Mouse (Mus musculus) neural tube, embryonic 13.5 days (tissue): ENCODE results near the gene Cbr1. TPM values are rescaled to one million over a fixed set of nuclear protein-coding genes. Genes with fewer than 3 reads are reported as not detected.

Experiments used
- ATAC-seq: fragments of 200-750 bp; cut with Nextera tagmentation; 2 replicates; pipeline ENCODE4 v1.8.0; 2017; ENCODE audit warnings: low read depth, mild to moderate bottlenecking, moderate TSS enrichment, moderate library complexity
- H3K27ac ChIP-seq: fragments of 300-500 bp; sonication (generic); replicated peaks from 2 replicates; pipeline ENCODE4 v1.5.1; 2015; ENCODE audit warnings: moderate library complexity, mild to moderate bottlenecking, inconsistent platforms
- H3K27me3 ChIP-seq: fragments of 300-500 bp; sonication (generic); 2 replicates; pipeline ENCODE4 v1.6.1; 2015; ENCODE audit warnings: mild to moderate bottlenecking, inconsistent platforms
- H3K36me3 ChIP-seq: fragments of 300-500 bp; sonication (generic); 2 replicates; pipeline ENCODE4 v1.6.1; 2015; ENCODE audit warnings: mild to moderate bottlenecking, inconsistent platforms
- H3K4me1 ChIP-seq: fragments of 300-500 bp; sonication (generic); replicated peaks from 2 replicates; pipeline ENCODE4 v1.6.1; 2015; ENCODE audit warnings: inconsistent platforms
- H3K4me2 ChIP-seq: fragments of 300-500 bp; sonication (generic); 2 replicates; pipeline ENCODE4 v1.6.1; 2015; ENCODE audit warnings: inconsistent platforms, mild to moderate bottlenecking, moderate library complexity
- H3K4me3 ChIP-seq: fragments of 300-500 bp; sonication (generic); 2 replicates; pipeline ENCODE4 v1.5.1; 2015; ENCODE audit warnings: mild to moderate bottlenecking, inconsistent platforms
- H3K9ac ChIP-seq: fragments of 300-500 bp; sonication (generic); 2 replicates; pipeline ENCODE4 v1.6.1; 2015; ENCODE audit warnings: moderate library complexity, mild to moderate bottlenecking, inconsistent platforms
- H3K9me3 ChIP-seq: fragments of 300-500 bp; sonication (generic); 2 replicates; pipeline ENCODE4 v1.6.1; 2016; ENCODE audit warnings: inconsistent platforms
- WGBS: fragments of 180-500 bp; shearing (Covaris S2); methylation state at CpG from one replicate; pipeline ENCODE4 v1.1.7; 2015; 5-methylcytosine and 5-hydroxymethylcytosine counted together
- polyA plus RNA-seq: library from polyadenylated mRNA; unstranded; fragments of >200 nt; fragmentation: Nextera tagmentation; extraction: Ambion mirVana; gene quantifications from 2 replicates; pipeline ENCODE4 v1.2.1, GENCODE M21; 2015

Gene Cbr1
- 151 and 158 TPM in 2 replicates for polyA plus RNA-seq

DNA sequence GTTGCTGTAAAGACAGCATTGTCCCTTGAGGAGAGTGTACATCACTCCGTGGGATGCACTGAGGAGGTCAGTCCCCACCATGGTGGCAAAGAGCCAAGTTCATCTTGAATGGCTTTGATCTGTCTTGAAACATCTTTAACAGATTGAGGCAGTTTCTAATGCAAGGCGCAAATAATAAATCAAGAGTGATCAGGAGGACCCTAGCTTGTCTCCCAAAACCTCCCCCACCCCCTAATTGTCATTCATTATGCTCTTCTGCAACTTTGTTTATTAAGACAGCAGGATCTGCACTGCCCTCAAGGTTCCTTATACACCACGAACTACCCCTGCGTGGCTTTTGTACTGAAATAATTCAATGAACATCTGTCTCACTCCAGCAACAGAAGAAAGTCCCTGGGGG is at the start of gene Cbr1:
Gene Cbr1, plus strand, starts transcription at position 301 of the 400 bp plus-strand sequence.
- no peaks in the 10 kb centered on the region for H3K9me3 ChIP-seq
- H3K27ac ChIP-seq: peak within 1 kb of the TSS; percentile 94
- no peaks in the 10 kb centered on the region for H3K27me3 ChIP-seq
- peak within 1 kb of the TSS; percentile 62 for H3K4me3 ChIP-seq
- H3K4me2 ChIP-seq: peak within 1 kb of the TSS; percentile 88
- H3K9ac ChIP-seq: peak within 1 kb of the TSS; percentile 81
- peaks cover 37% of the 10 kb centered on the region for H3K4me1 ChIP-seq
- 49% methylated on average over 4 of the region's 4 CpGs for WGBS
- ATAC-seq: no peak
- peaks cover 18% of the 10 kb centered on the region for H3K36me3 ChIP-seq

DNA sequence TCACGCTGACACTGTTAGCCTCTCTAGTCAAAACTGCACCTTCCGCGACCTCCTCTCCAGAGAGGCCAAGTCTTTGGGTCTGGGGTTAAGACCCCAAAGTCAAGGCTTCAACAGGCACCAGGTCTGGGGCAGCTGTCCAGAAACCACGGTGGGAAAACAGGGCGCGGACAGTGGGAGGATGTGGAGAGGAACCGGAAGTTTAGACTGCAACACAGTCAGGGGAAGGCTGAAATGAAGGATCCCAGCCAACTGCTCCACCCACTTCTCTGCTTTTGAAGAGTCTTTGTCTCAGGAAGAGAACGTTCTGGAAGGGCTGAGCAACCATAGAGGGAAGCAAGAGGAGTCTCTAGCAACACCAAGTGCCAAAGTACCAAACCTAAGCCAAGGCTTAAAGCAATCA is 48.0 kb upstream of the Cbr1 start:
- Histone ChIP-seq H3K4me3 (no peak overlapping the region), H3K36me3 (no peaks in the 10 kb centered on the region), H3K9me3 (no peaks in the 10 kb centered on the region), H3K27ac (no peak overlapping the region), H3K27me3 (peaks cover 6% of the 10 kb centered on the region), H3K4me1 (no peaks in the 10 kb centered on the region), H3K4me2 (no peak overlapping the region), H3K9ac (no peak overlapping the region)
- no peak for ATAC-seq
- WGBS: 71% methylated on average over 8 of the region's 8 CpGs

DNA sequence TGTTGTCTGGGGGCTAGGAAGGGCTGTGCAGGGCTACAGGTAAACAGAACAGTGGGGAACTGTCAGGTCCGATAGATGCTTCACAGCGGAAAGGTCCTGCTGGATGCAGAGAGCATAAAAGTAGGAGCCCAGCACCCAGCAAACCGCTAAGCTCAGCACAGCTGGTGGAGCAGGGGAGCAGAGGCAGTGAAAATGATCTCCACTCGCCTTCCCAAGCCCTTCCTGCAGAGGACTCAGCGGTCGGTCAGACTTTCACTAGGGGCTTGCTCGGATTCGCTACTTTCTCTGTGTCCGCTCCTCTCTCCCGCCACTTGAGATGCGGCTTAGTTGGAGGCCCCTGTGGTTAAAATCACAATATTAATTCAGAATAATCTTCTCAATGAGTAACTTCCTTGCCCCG is 47.2 kb upstream of the Cbr1 start:
- H3K27me3 ChIP-seq: peaks cover 6% of the 10 kb centered on the region
- ATAC-seq: no peak
- H3K36me3 ChIP-seq: no peaks in the 10 kb centered on the region
- no peak overlapping the region for H3K4me3 ChIP-seq
- no peaks in the 10 kb centered on the region for H3K9me3 ChIP-seq
- no peak overlapping the region for H3K9ac ChIP-seq
- no peak overlapping the region for H3K27ac ChIP-seq
- no peak overlapping the region for H3K4me2 ChIP-seq
- 11% methylated on average over 12 of the region's 12 CpGs for WGBS
- H3K4me1 ChIP-seq: no peaks in the 10 kb centered on the region

DNA sequence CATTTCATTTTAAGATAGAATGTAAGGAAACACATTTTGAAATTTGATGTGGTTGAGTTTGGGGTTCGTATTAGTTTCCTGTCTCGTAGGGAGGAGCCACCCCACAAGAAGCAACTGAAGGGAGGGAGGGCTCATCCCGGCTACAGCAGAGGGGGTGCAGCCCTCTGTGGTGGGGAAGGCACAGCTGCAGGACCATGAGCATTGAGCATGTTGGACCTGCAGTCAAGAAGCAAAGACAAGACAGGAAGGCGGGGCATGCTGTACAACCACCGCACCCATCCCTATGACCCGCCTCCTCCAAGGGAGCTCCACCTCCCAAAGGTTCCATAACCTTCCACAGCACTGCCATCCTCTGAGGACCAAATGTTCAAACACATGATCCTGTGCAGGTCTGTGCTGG is 33.3 kb upstream of the Cbr1 start:
- H3K9me3 ChIP-seq: no peaks in the 10 kb centered on the region
- no peak for ATAC-seq
- no peak overlapping the region for H3K27ac ChIP-seq
- H3K27me3 ChIP-seq: no peaks in the 10 kb centered on the region
- H3K36me3 ChIP-seq: no peaks in the 10 kb centered on the region
- H3K4me3 ChIP-seq: no peak overlapping the region
- no peak overlapping the region for H3K9ac ChIP-seq
- WGBS: 94% methylated on average over 6 of the region's 6 CpGs
- no peak overlapping the region for H3K4me2 ChIP-seq
- no peaks in the 10 kb centered on the region for H3K4me1 ChIP-seq

DNA sequence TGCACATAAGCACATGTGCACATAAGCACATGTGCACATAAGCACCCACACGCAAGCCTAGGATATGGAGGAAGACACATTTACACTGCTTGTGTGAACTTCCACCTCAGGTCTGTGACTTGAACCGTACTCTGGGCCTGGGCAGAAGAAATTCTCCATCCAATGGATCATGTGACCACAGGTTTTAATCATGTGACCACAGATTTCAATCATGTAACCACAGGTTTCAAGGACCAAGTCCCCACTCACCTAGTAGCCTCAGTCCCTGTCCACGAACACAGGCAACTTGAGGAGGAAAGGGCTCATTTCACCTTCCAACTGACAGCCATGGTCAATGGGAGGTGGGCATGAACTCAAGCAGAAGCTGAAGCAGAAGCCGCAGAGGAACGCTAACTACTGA is 32.2 kb upstream of the Cbr1 start:
- no peaks in the 10 kb centered on the region for H3K4me1 ChIP-seq
- ATAC-seq: no peak
- H3K9ac ChIP-seq: no peak overlapping the region
- H3K9me3 ChIP-seq: no peaks in the 10 kb centered on the region
- no peaks in the 10 kb centered on the region for H3K27me3 ChIP-seq
- WGBS: 95% methylated on average over 5 of the region's 5 CpGs
- H3K4me2 ChIP-seq: no peak overlapping the region
- no peak overlapping the region for H3K4me3 ChIP-seq
- no peak overlapping the region for H3K27ac ChIP-seq
- H3K36me3 ChIP-seq: no peaks in the 10 kb centered on the region

DNA sequence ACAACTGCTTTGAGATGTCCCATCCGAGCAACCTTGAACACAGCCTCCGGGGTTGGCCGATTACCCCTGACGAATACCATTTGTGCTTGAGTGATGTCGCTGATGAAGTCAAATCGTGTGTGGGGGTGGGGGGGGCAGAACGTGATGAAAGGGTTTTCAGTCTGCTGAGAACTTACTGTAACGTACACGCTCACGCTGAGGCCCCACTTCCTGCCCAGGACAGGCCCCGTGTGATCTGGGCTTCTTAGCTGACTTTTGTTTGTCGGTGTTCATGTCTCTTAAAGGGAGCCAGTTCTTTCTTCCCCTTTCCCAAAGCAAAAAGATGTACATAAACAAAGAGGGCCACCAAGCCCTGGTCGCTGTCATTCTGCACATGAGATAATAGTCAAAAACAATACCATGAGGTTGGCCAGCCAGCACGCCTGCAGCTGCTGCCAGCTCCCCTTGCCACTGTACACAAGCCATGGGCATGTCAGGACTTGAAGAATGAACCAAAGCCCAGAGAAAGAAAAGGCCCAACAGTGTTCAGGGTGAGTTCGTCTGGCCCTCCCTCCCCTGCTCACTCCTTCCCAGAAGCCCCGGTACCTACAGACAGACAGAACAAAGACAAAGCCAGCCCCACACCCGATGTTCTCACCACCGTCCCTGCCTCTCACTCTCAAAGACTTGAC is 31.0 kb upstream of the Cbr1 start:
- Histone ChIP-seq H3K9ac (no peak overlapping the region), H3K9me3 (no peaks in the 10 kb centered on the region), H3K27ac (no peak overlapping the region), H3K36me3 (no peaks in the 10 kb centered on the region), H3K4me1 (no peaks in the 10 kb centered on the region), H3K27me3 (no peaks in the 10 kb centered on the region), H3K4me2 (no peak overlapping the region), H3K4me3 (no peak overlapping the region)
- 0 out of 2 replicates have a peak, but pooled peaks have one; percentile 3 for ATAC-seq
- 60% methylated on average over 18 of the region's 18 CpGs for WGBS

DNA sequence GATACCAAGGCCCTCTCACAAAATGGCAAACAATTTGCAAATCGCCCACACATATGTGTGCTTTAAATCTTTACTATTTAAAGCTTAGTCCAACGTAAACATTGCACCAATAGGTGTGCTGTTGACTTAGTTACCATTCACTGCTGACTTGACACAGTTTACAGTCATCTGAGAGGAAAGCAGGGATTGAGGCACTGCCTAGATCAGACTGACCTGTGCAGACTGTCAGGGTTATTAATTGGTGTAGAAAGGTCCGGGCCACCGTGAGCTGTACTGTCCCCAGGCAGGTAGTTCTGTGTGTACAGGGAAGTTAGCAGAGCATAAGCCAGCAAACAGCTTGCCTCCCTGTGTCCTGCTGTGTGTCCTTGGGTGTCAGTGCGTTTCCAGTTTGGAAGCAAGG is 30.1 kb upstream of the Cbr1 start:
- ATAC-seq: no peak
- Histone ChIP-seq H3K4me1 (no peaks in the 10 kb centered on the region), H3K27me3 (no peaks in the 10 kb centered on the region), H3K9me3 (no peaks in the 10 kb centered on the region), H3K4me2 (no peak overlapping the region), H3K36me3 (no peaks in the 10 kb centered on the region), H3K9ac (no peak overlapping the region), H3K27ac (no peak overlapping the region), H3K4me3 (no peak overlapping the region)
- 78% methylated on average over 5 of the region's 5 CpGs for WGBS

DNA sequence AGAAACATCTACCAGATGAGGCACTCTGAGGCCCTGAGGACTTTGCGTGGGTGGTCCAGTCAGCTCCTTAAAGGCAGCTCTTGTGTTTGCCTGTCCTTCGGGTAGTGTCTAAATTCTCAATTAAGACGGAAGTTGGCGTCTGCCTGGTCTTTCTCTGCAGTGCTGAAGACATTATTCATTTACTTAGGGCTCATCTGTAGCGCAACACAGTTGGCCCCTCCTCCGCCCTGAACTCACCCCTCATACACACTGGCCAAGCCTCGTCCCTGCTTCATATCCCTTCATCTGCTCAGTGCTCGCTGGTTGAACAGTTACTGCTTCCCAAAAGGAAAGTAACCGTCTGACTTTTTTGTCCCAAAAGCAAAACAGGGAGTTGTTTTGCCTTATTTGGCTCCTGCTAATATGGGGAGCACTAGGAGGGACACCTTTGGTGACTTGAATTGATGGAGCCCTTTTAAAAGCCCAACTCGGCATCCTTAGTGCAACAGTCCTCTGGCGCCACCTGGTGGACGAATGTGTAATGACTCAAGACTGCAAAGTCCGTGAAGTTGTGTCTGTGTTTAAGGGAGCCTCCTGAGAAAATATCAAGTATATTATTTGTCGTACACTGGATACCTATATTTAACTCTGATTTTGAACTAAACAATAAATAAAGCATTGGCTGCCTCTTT is 29.1 kb upstream of the Cbr1 start:
- peak; percentile 53; the same call in 1 of the 2 replicates for ATAC-seq
- 34% methylated on average over 14 of the region's 14 CpGs for WGBS
- H3K4me2 ChIP-seq: no peak overlapping the region

DNA sequence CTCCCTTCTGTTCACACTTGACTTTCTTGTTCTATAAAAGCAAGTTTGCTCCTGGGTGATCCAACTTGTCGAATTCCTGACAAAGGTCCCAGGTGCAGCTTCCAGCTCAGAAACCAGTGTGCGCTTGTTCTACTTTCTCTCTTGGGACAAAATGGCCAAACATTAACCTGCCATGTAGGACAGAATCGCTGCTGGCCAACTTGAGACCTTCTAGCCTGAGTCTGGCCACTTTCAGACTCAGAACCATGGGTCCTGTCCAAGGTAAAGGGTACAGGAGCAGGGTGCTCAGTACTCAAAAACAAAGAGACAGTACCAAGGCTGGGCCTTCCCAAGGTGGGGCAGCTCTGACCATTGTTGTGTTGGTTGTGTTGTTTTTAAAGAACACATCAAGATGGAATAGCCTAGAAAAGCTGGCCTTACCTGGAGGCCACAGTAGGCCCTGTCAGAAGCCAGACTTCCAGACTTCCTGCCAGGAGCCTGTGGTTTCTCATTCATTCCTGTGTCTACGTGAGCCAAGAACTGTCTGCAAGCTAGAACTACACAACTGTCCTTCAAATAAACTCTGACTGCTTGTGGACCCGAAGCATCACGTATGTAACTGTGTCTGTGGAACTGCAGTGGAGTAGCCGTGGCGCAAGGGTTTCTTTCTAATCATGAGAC is 27.2 kb upstream of the Cbr1 start:
- Histone ChIP-seq H3K4me1 (no peaks in the 10 kb centered on the region), H3K36me3 (peaks cover 2% of the 10 kb centered on the region), H3K4me2 (no peak overlapping the region), H3K9ac (no peak overlapping the region), H3K4me3 (no peak overlapping the region), H3K9me3 (no peaks in the 10 kb centered on the region), H3K27ac (no peak overlapping the region), H3K27me3 (no peaks in the 10 kb centered on the region)
- ATAC-seq: no peak
- 92% methylated on average over 8 of the region's 8 CpGs for WGBS

More for the DNA sequence above, 29.1 kb upstream of the Cbr1 start:
- H3K27me3 ChIP-seq: no peaks in the 10 kb centered on the region
- no peak overlapping the region for H3K9ac ChIP-seq
- H3K9me3 ChIP-seq: no peaks in the 10 kb centered on the region
- H3K4me1 ChIP-seq: no peaks in the 10 kb centered on the region
- no peak overlapping the region for H3K4me3 ChIP-seq
- no peak overlapping the region for H3K27ac ChIP-seq
- H3K36me3 ChIP-seq: no peaks in the 10 kb centered on the region

DNA sequence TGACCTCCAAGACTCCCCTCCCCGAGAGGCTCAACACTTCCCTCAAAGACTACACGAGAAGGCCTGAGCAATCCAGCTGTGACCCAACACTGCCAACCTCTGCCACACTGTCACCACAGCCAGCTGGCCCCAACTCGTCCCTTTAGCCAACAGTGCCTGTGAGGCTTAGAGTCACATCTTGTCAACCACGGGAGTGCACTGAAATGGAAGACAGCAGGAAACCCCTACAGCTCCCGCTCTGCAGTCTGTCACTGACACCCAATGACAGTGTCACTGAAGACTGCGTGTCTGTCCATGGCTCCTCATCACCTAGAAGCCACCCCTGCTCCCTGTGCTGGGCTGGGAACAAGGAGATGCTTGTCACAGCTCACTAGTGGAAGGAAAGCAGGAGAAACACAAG is 24.5 kb upstream of the Cbr1 start:
- Histone ChIP-seq H3K9ac (no peak overlapping the region), H3K9me3 (no peaks in the 10 kb centered on the region), H3K4me3 (no peak overlapping the region), H3K4me1 (no peaks in the 10 kb centered on the region), H3K36me3 (peaks cover 25% of the 10 kb centered on the region), H3K4me2 (no peak overlapping the region), H3K27ac (no peak overlapping the region), H3K27me3 (no peaks in the 10 kb centered on the region)
- ATAC-seq: no peak
- 79% methylated on average over 6 of the region's 6 CpGs for WGBS

DNA sequence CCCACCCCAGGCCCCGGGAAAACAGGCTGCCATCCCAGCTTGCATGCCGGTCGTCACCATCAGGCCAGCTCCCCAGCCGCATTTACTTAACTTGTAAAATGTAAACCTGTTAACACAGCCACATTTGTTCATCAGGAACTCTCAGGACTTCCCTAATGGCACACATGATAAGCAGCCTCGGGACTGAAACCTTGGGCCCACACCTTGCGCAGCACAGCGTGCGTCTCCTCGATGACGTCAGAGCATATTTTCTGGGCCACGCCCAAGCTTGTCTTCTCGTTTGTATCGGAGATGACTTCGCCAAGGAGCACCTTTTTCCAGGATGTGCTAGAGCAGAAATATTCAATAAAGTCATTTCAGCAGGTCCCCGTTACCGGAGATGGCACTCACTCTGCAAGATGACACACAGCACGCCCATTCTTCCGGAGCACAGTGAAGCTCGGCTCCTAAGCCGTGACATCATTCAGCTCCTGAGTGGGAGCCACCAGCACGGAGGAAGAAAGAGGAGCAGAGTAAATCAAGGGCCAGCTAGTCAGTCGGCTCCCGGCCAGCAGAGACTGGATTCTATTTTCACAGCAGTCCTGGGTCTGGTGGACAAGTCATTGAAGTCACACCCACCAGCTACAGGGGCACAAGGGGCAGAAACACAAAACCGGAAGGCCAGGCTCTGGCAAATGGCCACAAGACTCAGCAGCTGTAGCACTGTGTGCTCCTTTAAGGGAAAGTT is 20.5 kb upstream of the Cbr1 start:
- no peak overlapping the region for H3K4me3 ChIP-seq
- no peak overlapping the region for H3K9ac ChIP-seq
- H3K9me3 ChIP-seq: no peaks in the 10 kb centered on the region
- H3K27me3 ChIP-seq: no peaks in the 10 kb centered on the region
- no peak overlapping the region for H3K27ac ChIP-seq
- H3K4me1 ChIP-seq: no peaks in the 10 kb centered on the region; the same call in 1 of the 2 replicates
- 90% methylated on average over 24 of the region's 24 CpGs for WGBS
- H3K4me2 ChIP-seq: no peak overlapping the region
- H3K36me3 ChIP-seq: peaks cover 54% of the 10 kb centered on the region
- ATAC-seq: no peak

DNA sequence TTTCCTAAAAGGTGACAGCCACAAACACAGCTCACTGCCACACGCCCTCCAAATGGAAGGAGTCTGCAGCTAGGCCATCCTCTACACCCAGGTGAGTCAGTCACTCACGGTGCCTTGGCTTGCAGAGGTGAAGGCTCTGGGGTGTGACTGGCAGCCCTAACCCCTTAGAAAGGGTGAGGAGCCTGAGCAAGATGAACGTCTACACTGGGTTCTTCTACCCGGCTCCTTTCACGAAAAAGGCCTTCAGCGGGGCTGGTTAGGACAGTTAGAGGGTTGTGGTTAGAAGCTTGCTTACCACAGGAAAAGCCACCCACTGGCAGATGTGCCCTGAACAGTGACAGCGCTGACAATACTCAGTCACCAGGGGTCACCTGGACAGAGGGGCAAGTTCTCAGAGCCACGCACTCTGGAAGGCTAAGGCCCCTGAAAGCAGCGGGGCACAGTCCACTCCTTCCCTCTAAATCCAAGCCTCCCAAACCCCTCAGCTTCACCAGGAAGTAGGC is 19.9 kb upstream of the Cbr1 start:
- Histone ChIP-seq H3K36me3 (peaks cover 60% of the 10 kb centered on the region), H3K9ac (no peak overlapping the region), H3K4me2 (no peak overlapping the region), H3K4me3 (no peak overlapping the region), H3K9me3 (no peaks in the 10 kb centered on the region), H3K27ac (no peak overlapping the region), H3K4me1 (no peaks in the 10 kb centered on the region; the same call in 1 of the 2 replicates), H3K27me3 (no peaks in the 10 kb centered on the region)
- WGBS: 94% methylated on average over 9 of the region's 9 CpGs
- ATAC-seq: no peak
